Mouse (Mus musculus) forebrain, embryonic 10.5 days (tissue): Measurements from ENCODE around the gene Lcmt2. TPM values are rescaled to one million over a fixed set of nuclear protein-coding genes. Genes with fewer than 3 reads are reported as not detected.

ENCODE experiments used
- DNase-seq: peaks from one replicate; pipeline ENCODE4 v3.0.0-alpha.2; 2017; ENCODE audit warnings: low spot score; ENCODE audit errors: extremely low spot score
- H3K27ac ChIP-seq: fragments of 300-500 bp; sonication (generic); 2 replicates; pipeline ENCODE4 v1.5.1; 2016; ENCODE audit warnings: mild to moderate bottlenecking
- H3K27me3 ChIP-seq: fragments of 300-500 bp; sonication (generic); 2 replicates; pipeline ENCODE4 v1.6.1; 2016; ENCODE audit warnings: mild to moderate bottlenecking; ENCODE audit not compliant: poor library complexity, severe bottlenecking
- H3K36me3 ChIP-seq: fragments of 300-500 bp; sonication (generic); replicated peaks from 2 replicates; pipeline ENCODE4 v1.6.1; 2016; ENCODE audit warnings: mild to moderate bottlenecking, moderate library complexity
- H3K4me1 ChIP-seq: fragments of 300-500 bp; sonication (generic); 2 replicates; pipeline ENCODE4 v1.6.1; 2016
- H3K4me3 ChIP-seq: fragments of 300-500 bp; sonication (generic); 2 replicates; pipeline ENCODE4 v1.5.1; 2016; ENCODE audit warnings: mild to moderate bottlenecking, moderate library complexity
- H3K9me3 ChIP-seq: fragments of 300-500 bp; sonication (generic); 2 replicates; pipeline ENCODE4 v1.6.1; 2016; ENCODE audit warnings: mild to moderate bottlenecking, moderate library complexity
- WGBS: fragments of 180-500 bp; shearing (Covaris S2); methylation state at CpG from one replicate; pipeline ENCODE4 v1.1.7; 2016; 5-methylcytosine and 5-hydroxymethylcytosine counted together
- polyA plus RNA-seq: library from polyadenylated mRNA; unstranded; fragments of >200 nt; fragmentation: Nextera tagmentation; extraction: Ambion mirVana; gene quantifications from 2 replicates; pipeline ENCODE4 v1.2.1, GENCODE M21; 2016

Gene Lcmt2
- polyA plus RNA-seq, 1 experiment from 2014 or later = 21.6 TPM

DNA sequence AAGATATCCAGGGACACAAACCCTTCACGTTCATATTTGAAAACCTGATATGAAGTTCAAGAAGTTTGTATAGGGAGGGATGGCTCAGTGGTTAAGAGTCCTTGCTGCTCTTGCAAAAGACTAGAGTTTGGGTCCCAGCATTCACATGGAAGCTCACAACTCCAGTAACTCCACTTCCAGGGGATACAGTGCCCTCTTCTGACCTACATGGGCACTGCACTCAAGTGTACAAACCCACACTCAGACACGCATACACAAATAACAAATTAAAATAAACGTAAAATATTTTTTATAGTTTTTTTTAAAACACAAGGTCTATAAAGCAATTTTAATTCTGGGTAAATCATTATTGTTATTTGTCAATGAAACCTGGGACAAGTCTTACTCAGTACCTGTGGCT, 51.9 kb downstream of the Lcmt2 start:
- 89% methylated on average over 3 of the region's 3 CpGs for WGBS
- Histone ChIP-seq H3K27me3 (no peaks in the 10 kb centered on the region), H3K4me1 (no peaks in the 10 kb centered on the region), H3K27ac (no peak overlapping the region), H3K36me3 (no peaks in the 10 kb centered on the region), H3K9me3 (no peaks in the 10 kb centered on the region), H3K4me3 (no peak overlapping the region)
- DNase-seq = no peak

DNA sequence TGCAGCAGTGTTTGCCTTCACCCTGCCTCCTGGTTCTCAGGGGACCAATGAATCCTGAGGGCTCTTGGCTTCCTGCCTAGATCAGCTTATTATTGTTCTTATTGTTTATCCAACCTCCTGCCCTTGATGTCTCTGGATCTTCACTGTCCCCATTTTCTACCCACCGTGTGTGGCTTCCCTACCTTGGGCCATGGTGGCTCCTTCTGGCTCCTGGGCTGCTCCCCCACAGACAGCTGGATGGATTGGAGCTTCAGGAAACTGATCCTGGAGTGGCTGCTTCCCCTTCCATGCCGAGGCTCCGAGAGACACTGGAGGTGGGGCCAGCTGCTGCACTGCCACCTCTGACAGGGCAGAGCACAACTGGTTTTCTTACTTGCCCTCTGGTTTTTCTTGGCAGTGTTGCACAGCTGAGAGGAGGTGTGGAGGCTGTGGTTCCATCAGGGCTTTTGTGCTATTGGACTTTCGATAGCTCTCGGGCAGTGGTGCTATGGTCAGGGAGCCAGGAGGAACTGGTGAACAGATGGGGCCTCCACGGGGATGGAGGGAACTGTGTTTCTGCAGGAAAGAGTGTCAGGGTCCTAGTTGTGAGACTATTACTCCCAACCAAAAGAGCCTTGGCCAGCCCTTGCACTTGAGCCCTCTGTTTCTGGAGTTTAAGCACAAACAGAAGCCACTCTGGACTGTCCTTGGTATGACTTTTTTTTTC, 54.8 kb downstream of the Lcmt2 start, which contains the start of gene Tgm5:
TSS of gene Tgm5 (minus strand) at position 362 of the 706 bp plus-strand sequence.
- Histone ChIP-seq H3K27ac (no peak within 1 kb of the TSS), H3K4me1 (no peaks in the 10 kb centered on the region), H3K36me3 (no peaks in the 10 kb centered on the region), H3K4me3 (no peak within 1 kb of the TSS), H3K9me3 (no peaks in the 10 kb centered on the region), H3K27me3 (no peaks in the 10 kb centered on the region)
- no peak for DNase-seq
- WGBS = 65% methylated on average over 6 of the region's 6 CpGs

DNA sequence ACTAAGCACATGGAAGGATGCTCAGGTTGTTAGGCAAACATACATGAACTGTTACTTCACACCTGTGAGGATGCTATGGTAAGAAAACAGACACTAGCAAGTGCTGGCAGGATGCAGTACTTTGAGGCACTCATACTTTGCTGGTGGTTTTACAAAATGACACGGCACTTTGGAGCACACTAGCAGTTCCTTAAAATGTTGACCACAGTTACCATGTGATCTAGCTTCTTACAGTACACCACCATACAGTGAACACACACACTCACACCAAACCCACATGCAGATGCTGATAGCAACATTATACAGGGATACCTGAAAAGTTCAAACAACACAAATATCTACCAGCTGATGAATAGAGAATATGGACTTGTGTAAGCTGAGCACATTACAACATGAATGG, 57.8 kb downstream of the Lcmt2 start:
- Histone ChIP-seq H3K4me1 (no peaks in the 10 kb centered on the region), H3K27ac (no peak overlapping the region), H3K36me3 (no peaks in the 10 kb centered on the region), H3K27me3 (no peaks in the 10 kb centered on the region), H3K4me3 (no peak overlapping the region), H3K9me3 (no peaks in the 10 kb centered on the region)
- DNase-seq = no peak
- WGBS = 91% methylated on average over 1 of the region's 1 CpGs

Other genes starting within 250 kb of the Lcmt2 start
- gene Ubr1, start 169.9 kb downstream of the Lcmt2 start, polyA plus RNA-seq = 27.0 and 27.7 TPM in 2 replicates
- 2.0 and 3.3 TPM in 2 replicates for gene Tmem62, start 163.6 kb downstream of the Lcmt2 start, polyA plus RNA-seq
- 31.3 and 32.3 TPM in 2 replicates for gene Ccndbp1, start 132.2 kb downstream of the Lcmt2 start, polyA plus RNA-seq
- gene Epb42, start 103.6 kb downstream of the Lcmt2 start, polyA plus RNA-seq = 6.2 and 10.9 TPM in 2 replicates
- gene Tgm5, start 54.8 kb downstream of the Lcmt2 start, polyA plus RNA-seq = not detected in 2 replicates
- gene Tgm7, start 30.9 kb downstream of the Lcmt2 start, polyA plus RNA-seq = not detected in 2 replicates
- 24.7 and 25.2 TPM in 2 replicates for gene Adal, start 225 bp downstream of the Lcmt2 start, polyA plus RNA-seq
- gene Tubgcp4, start 30.0 kb upstream of the Lcmt2 start, polyA plus RNA-seq = 88.0 and 89.4 TPM in 2 replicates
- gene Zscan29, start 30.5 kb upstream of the Lcmt2 start, polyA plus RNA-seq = 12.4 and 14.6 TPM in 2 replicates
- 134 and 144 TPM in 2 replicates for gene Trp53bp1, start 130.8 kb upstream of the Lcmt2 start, polyA plus RNA-seq
- gene Map1a, start 148.9 kb upstream of the Lcmt2 start, polyA plus RNA-seq = 6.5 and 6.6 TPM in 2 replicates
- gene Ppip5k1, start 214.7 kb upstream of the Lcmt2 start, polyA plus RNA-seq = 10.1 and 11.0 TPM in 2 replicates
- gene Ckmt1, start 217.1 kb upstream of the Lcmt2 start, polyA plus RNA-seq = 2.2 and 3.9 TPM in 2 replicates
- gene Strc, start 246.5 kb upstream of the Lcmt2 start, polyA plus RNA-seq = not detected in 2 replicates